Mouse (Mus musculus): Measurements from ENCODE around the gene Ces2a. TPM values are rescaled to one million over a fixed set of nuclear protein-coding genes. Genes with fewer than 3 reads are reported as not detected.

Ces2a gene
- polyA plus RNA-seq (2017; shearing (Covaris generic)): not detected

GRCm38 (mm10) chr8:104733753-104734152, at the start of gene Ces2a:
Gene Ces2a, plus strand, starts transcription at chr8:104734003.

Other genes with a start within 250 kb of the Ces2a start
- gene Terb1, start 224.1 kb upstream of the Ces2a start, polyA plus RNA-seq (2017; shearing (Covaris generic)): 0.49 TPM
- 77.4 TPM for gene Nae1, start 199.4 kb upstream of the Ces2a start, polyA plus RNA-seq (2017; shearing (Covaris generic))
- gene Car7, start 199.3 kb upstream of the Ces2a start, polyA plus RNA-seq (2017; shearing (Covaris generic)): 4.0 TPM
- 4.5 TPM for gene Pdp2, start 142.6 kb upstream of the Ces2a start, polyA plus RNA-seq (2017; shearing (Covaris generic))
- not detected for gene Cdh16, start 109.6 kb upstream of the Ces2a start, polyA plus RNA-seq (2017; shearing (Covaris generic))
- 237 TPM for gene Rrad, start 102.7 kb upstream of the Ces2a start, polyA plus RNA-seq (2017; shearing (Covaris generic))
- gene Ciao2b, start 92.0 kb upstream of the Ces2a start, polyA plus RNA-seq (2017; shearing (Covaris generic)): 170 TPM
- not detected for gene Ces2b, start 97.6 kb downstream of the Ces2a start, polyA plus RNA-seq (2017; shearing (Covaris generic))
- gene Ces2c, start 113.1 kb downstream of the Ces2a start, polyA plus RNA-seq (2017; shearing (Covaris generic)): 5.9 TPM
- gene Ces2e, start 192.3 kb downstream of the Ces2a start, polyA plus RNA-seq (2017; shearing (Covaris generic)): not detected
- not detected for gene Ces2f, start 213.4 kb downstream of the Ces2a start, polyA plus RNA-seq (2017; shearing (Covaris generic))
- gene Ces2g, start 227.7 kb downstream of the Ces2a start, polyA plus RNA-seq (2017; shearing (Covaris generic)): 0.16 TPM